Mouse (Mus musculus) layer of hippocampus, postnatal 25 days (tissue): Measurements from ENCODE around the gene Rsu1. TPM values are rescaled to one million over a fixed set of nuclear protein-coding genes. Genes with fewer than 3 reads are reported as not detected.
"Not testable (repeated sequence)": the region's sequence is repeated elsewhere in the genome, so short reads cannot be mapped to it uniquely, and the experiment has no call there.

Experiments
- DNase-seq, 2 experiments: peaks; one replicate each; pipeline ENCODE4 v3.0.0; 2022; ENCODE audit warnings: mixed read lengths in 2 of 2, low spot score in 1 of 2; ENCODE audit errors: extremely low spot score in 1 of 2
- total RNA-seq, 2 experiments: library from RNA; stranded (reverse); gene quantifications; 2 replicates each; pipeline ENCODE4 v1.2.3; 2021

The Rsu1 gene
- total RNA-seq, 2 experiments from 2014 or later = 38.2 to 40.0 TPM

- no peak for DNase-seq
Measured at GRCm38 (mm10) chr2:13226031-13226430, 45.2 kb downstream of the Rsu1 start.

- DNase-seq = no peak
Measured at GRCm38 (mm10) chr2:13224546-13224945, 46.7 kb downstream of the Rsu1 start.

GRCm38 (mm10) chr2:13223451-13223850, 47.8 kb downstream of the Rsu1 start:
- DNase-seq = no peak

GRCm38 (mm10) chr2:13220141-13220540, 51.1 kb downstream of the Rsu1 start:
- no peak for DNase-seq

GRCm38 (mm10) chr2:13218112-13218511, 53.1 kb downstream of the Rsu1 start:
- no peak for DNase-seq

- DNase-seq = no peak
Measured at GRCm38 (mm10) chr2:13206825-13207224, 64.4 kb downstream of the Rsu1 start.

- no peak for DNase-seq
Measured at GRCm38 (mm10) chr2:13206367-13206766, 64.8 kb downstream of the Rsu1 start.

GRCm38 (mm10) chr2:13202805-13203475, 68.3 kb downstream of the Rsu1 start:
- no peak for DNase-seq

GRCm38 (mm10) chr2:13199713-13200112, 71.5 kb downstream of the Rsu1 start:
- DNase-seq = no peak

GRCm38 (mm10) chr2:13199033-13199432, 72.2 kb downstream of the Rsu1 start:
- DNase-seq = no peak

GRCm38 (mm10) chr2:13195540-13195939, 75.7 kb downstream of the Rsu1 start:
- no peak for DNase-seq

- DNase-seq = no peak
Measured at GRCm38 (mm10) chr2:13192157-13192556, 79.1 kb downstream of the Rsu1 start.

GRCm38 (mm10) chr2:13190767-13191166, 80.4 kb downstream of the Rsu1 start:
- no peak for DNase-seq

GRCm38 (mm10) chr2:13188831-13189495, 82.3 kb downstream of the Rsu1 start:
- no peak for DNase-seq

GRCm38 (mm10) chr2:13183124-13183523, 88.1 kb downstream of the Rsu1 start:
- no peak for DNase-seq

GRCm38 (mm10) chr2:13181899-13182298, 89.3 kb downstream of the Rsu1 start:
- DNase-seq = not testable (repeated sequence)

- peak; percentile 31 to 59 for DNase-seq
Measured at GRCm38 (mm10) chr2:13177698-13178395, 93.4 kb downstream of the Rsu1 start.

- no peak for DNase-seq
Measured at GRCm38 (mm10) chr2:13176304-13176620, 95.0 kb downstream of the Rsu1 start.

- DNase-seq = no peak
Measured at GRCm38 (mm10) chr2:13175536-13176303, 95.5 kb downstream of the Rsu1 start.

GRCm38 (mm10) chr2:13174461-13174860, 96.8 kb downstream of the Rsu1 start:
- no peak for DNase-seq

- DNase-seq = no peak
Measured at GRCm38 (mm10) chr2:13170651-13171050, 100.6 kb downstream of the Rsu1 start.
